Mouse (Mus musculus) intestine, embryonic 16.5 days (tissue): ENCODE data around the gene Man2a2. TPM values are rescaled to one million over a fixed set of nuclear protein-coding genes. Genes with fewer than 3 reads are reported as not detected.
"Not testable (repeated sequence)": the region's sequence is repeated elsewhere in the genome, so short reads cannot be mapped to it uniquely, and the experiment has no call there.

Experiments
- ATAC-seq: fragments of 200-750 bp; cut with Nextera tagmentation; 2 replicates; pipeline ENCODE4 v1.8.0; 2017; ENCODE audit warnings: moderate TSS enrichment, moderate library complexity
- H3K27ac ChIP-seq: fragments of 300-500 bp; sonication (generic); 2 replicates; pipeline ENCODE4 v1.5.1; 2014; ENCODE audit warnings: mild to moderate bottlenecking, low read length
- H3K27me3 ChIP-seq: fragments of 300-500 bp; sonication (generic); replicated peaks from 2 replicates; pipeline ENCODE4 v1.6.1; 2014; ENCODE audit warnings: low read length, control low read depth, mixed read lengths; ENCODE audit not compliant: control insufficient read depth, insufficient read depth
- H3K36me3 ChIP-seq: fragments of 300-500 bp; sonication (generic); 2 replicates; pipeline ENCODE4 v1.6.1; 2014; ENCODE audit warnings: low read length, control low read depth; ENCODE audit not compliant: control insufficient read depth, insufficient read depth
- H3K4me1 ChIP-seq: fragments of 300-500 bp; sonication (generic); 2 replicates; pipeline ENCODE4 v1.6.1; 2014; ENCODE audit warnings: low read length, control low read depth, mixed read lengths; ENCODE audit not compliant: control insufficient read depth, insufficient read depth
- H3K4me2 ChIP-seq: fragments of 300-500 bp; sonication (generic); 2 replicates; pipeline ENCODE4 v1.6.1; 2014; ENCODE audit warnings: low read depth, low read length, control low read depth
- H3K4me3 ChIP-seq: fragments of 300-500 bp; sonication (generic); 2 replicates; pipeline ENCODE4 v1.5.1; 2014; ENCODE audit warnings: mild to moderate bottlenecking, low read length
- H3K9ac ChIP-seq: fragments of 300-500 bp; sonication (generic); 2 replicates; pipeline ENCODE4 v1.6.1; 2014; ENCODE audit warnings: low read depth, low read length
- H3K9me3 ChIP-seq: fragments of 300-500 bp; sonication (generic); 2 replicates; pipeline ENCODE4 v1.6.1; 2016; ENCODE audit warnings: low read length, control low read depth; ENCODE audit not compliant: control insufficient read depth
- WGBS: fragments of 180-500 bp; shearing (Covaris S2); extraction: QIAGEN DNeasy Blood & Tissue Kit; methylation state at CpG from one replicate; pipeline ENCODE4 v1.1.7; 2014; 5-methylcytosine and 5-hydroxymethylcytosine counted together
- polyA plus RNA-seq: library from polyadenylated mRNA; unstranded; fragments of >200 nt; fragmentation: Nextera tagmentation; extraction: Ambion mirVana; gene quantifications from 2 replicates; pipeline ENCODE4 v1.2.1, GENCODE M21; 2015

The Man2a2 gene
- polyA plus RNA-seq, 1 experiment from 2014 or later: 8.0 TPM

DNA sequence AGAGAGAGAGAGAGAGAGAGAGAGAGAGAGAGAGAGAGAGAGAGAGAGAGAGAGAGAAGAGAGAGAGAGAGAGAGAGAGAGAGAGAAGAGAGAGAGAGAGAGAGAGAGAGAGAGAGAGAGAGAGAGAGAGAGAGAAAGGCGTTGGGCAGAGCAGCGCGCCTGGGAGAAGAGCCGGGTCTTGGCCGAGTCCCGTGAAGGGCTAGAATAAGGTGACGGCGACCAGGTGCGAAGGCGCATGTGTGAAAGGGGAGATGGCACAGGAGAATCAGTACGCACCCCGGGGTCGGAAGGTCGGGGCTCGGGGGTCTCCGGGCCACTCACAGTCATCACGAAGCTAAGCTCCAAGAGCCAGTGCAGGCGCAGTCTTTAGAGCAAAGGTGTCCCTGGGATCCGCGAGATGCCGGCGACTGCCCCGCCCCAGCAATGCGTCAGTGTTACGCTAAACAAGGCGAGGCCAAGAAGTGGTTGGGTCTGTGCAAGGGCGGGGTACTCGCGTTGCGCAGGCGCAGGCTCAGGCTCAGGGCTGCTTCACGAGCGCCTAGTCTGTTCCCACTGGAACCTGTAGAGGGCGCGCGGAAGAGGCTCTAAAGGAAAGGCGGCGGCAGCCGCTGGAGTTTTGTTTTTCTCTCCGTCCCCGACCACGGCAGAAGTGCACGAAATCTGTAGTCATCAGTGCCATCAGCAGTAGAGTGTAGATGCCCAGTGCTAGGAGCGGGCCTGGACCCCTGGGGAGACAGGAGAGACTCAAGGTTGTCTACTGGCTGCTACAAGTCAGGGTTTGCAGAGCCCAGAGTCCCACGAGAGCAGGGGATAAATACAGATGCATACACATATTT, 31.2 kb downstream of the Man2a2 start:
- Histone ChIP-seq H3K9me3 (no peaks in the 10 kb centered on the region), H3K27ac (peak overlapping the region; percentile 89), H3K4me3 (peak overlapping the region; percentile 71), H3K9ac (peak overlapping the region; percentile 81), H3K27me3 (no peaks in the 10 kb centered on the region), H3K36me3 (0 out of 2 replicates have a peak, but pooled peaks cover 5% of the 10 kb centered on the region), H3K4me2 (peak overlapping the region; percentile 91), H3K4me1 (peaks cover 26% of the 10 kb centered on the region)
- under 1% methylated on average over 45 of the region's 45 CpGs for WGBS
- ATAC-seq: peak; percentile 97

DNA sequence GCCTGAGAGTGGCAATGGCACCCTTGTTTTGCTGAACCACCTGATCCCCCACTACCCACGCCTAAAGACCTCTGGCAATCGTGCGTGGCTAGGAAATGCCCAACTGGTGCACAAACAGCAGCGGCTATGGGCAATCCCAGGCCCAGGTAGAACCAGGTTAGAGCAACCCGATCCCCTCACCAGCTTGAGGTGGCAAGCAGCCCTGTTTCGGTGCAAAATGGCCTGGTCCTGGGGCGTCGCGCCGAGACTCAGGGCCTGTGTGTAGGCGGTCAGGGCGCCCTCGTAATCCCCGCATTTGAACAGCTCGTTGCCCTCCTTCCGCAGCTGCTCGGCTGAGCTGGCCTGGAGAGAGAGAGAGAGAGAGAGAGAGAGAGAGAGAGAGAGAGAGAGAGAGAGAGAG, 31.8 kb downstream of the Man2a2 start:
- peaks cover 8% of the 10 kb centered on the region; the same call in 1 of the 2 replicates for H3K36me3 ChIP-seq
- no peak for ATAC-seq
- H3K4me3 ChIP-seq: peak overlapping the region; percentile 71
- 6% methylated on average over 17 of the region's 17 CpGs for WGBS
- H3K27ac ChIP-seq: no peak overlapping the region
- peak overlapping the region; percentile 91 for H3K4me2 ChIP-seq
- H3K27me3 ChIP-seq: no peaks in the 10 kb centered on the region
- peaks cover 26% of the 10 kb centered on the region for H3K4me1 ChIP-seq
- peak overlapping the region; percentile 81 for H3K9ac ChIP-seq
- H3K9me3 ChIP-seq: no peaks in the 10 kb centered on the region

DNA sequence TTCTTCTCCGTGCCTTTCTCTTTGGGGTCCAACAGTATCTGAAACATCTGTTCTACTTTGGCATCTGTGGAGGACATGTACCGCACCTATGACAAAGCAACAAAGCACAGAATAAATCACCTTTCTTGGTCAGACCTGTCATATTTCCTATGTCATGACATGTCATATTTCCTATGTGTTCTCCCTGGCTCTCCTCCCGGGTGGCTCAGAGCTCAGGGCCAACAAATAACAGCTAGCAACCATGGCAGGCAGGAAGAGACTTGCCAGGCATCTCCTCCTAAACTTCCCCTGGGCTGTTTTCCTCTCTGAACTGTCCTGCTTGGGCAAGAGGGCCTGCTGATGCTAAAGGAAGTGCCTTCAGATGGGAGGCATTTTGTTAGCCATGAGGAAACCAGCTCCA, 34.2 kb downstream of the Man2a2 start:
- no peak for ATAC-seq
- Histone ChIP-seq H3K36me3 (peaks cover 29% of the 10 kb centered on the region), H3K27me3 (no peaks in the 10 kb centered on the region), H3K4me2 (no peak overlapping the region), H3K9ac (no peak overlapping the region), H3K9me3 (0 out of 2 replicates have a peak, but pooled peaks cover 5% of the 10 kb centered on the region), H3K4me3 (no peak overlapping the region), H3K27ac (no peak overlapping the region), H3K4me1 (peaks cover 16% of the 10 kb centered on the region)
- WGBS: 92% methylated on average over 3 of the region's 3 CpGs

DNA sequence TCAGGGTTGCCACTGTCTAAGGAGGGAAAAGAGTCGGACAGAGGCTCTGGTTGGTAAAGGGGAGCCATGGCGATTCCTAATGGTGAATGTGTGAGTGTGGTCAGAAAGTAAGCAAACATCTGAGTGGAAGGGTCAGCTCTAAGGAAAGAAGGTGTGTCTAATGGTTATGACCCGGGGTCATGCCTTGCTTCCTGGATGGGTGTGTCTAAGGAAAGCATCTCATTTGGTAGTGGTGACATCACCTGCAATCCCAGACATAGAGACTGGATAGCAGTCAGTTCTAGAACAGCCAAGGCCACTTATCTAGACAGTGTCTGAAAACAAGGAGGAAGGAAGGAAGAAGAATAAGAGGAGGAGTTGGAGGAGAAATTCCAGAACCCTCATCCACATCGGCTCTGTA, 36.3 kb downstream of the Man2a2 start:
- H3K4me2 ChIP-seq: no peak overlapping the region
- H3K9ac ChIP-seq: no peak overlapping the region
- ATAC-seq: no peak
- peaks cover 12% of the 10 kb centered on the region for H3K4me1 ChIP-seq
- 82% methylated on average over 4 of the region's 4 CpGs for WGBS
- H3K27me3 ChIP-seq: no peaks in the 10 kb centered on the region
- H3K27ac ChIP-seq: no peak overlapping the region
- 0 out of 2 replicates have a peak, but pooled peaks cover 5% of the 10 kb centered on the region for H3K9me3 ChIP-seq
- H3K4me3 ChIP-seq: no peak overlapping the region
- peaks cover 35% of the 10 kb centered on the region for H3K36me3 ChIP-seq

DNA sequence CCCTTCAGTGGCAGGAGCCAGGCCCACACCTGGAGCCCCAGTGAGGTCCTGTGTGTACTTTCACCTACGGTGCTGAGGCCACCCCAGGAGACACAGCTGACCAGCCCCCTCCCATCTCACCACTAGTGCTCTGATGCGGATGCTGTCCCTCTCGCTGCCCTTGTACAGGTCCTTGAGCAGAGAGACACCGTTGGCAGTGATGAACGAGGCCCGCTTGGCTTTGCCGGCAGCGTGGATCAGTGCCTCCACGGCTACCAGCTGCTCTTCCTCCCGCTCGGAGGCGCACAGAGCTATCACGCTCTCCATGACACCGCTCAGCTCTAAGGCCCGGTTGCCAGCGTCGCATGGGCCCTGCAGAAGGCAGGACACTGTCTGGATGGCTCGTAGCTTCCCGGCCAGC, 39.7 kb downstream of the Man2a2 start:
- peaks cover 37% of the 10 kb centered on the region for H3K36me3 ChIP-seq

DNA sequence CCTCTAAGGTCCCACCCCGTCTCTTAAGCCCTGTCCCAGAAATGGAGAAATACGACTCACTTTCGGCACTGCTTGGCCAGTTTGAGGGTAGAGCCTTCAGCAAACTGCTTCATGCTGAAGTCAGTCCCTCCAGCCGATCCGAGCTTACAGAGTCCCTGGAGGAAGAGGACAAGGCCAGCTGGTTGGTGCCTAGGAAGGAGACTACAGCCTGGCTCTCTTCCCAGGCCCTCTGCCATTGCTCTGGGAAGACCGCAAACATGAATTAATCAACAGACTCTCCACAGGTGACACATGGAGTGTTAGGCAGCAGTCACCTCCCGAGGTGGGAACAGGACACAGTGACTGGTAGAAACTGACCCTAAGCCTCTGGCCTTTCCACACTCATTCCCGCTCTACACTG, 40.9 kb downstream of the Man2a2 start:
- Histone ChIP-seq H3K4me2 (no peak overlapping the region), H3K4me3 (no peak overlapping the region), H3K4me1 (no peaks in the 10 kb centered on the region), H3K9ac (no peak overlapping the region), H3K27ac (no peak overlapping the region), H3K27me3 (no peaks in the 10 kb centered on the region), H3K9me3 (0 out of 2 replicates have a peak, but pooled peaks cover 5% of the 10 kb centered on the region), H3K36me3 (peaks cover 37% of the 10 kb centered on the region)
- ATAC-seq: no peak
- WGBS: 89% methylated on average over 8 of the region's 8 CpGs

More for the DNA sequence above, 39.7 kb downstream of the Man2a2 start:
- WGBS: 92% methylated on average over 19 of the region's 19 CpGs
- Histone ChIP-seq H3K4me3 (no peak overlapping the region), H3K4me2 (no peak overlapping the region), H3K9ac (no peak overlapping the region), H3K27me3 (no peaks in the 10 kb centered on the region), H3K9me3 (0 out of 2 replicates have a peak, but pooled peaks cover 5% of the 10 kb centered on the region), H3K27ac (no peak overlapping the region), H3K4me1 (no peaks in the 10 kb centered on the region)
- ATAC-seq: no peak

DNA sequence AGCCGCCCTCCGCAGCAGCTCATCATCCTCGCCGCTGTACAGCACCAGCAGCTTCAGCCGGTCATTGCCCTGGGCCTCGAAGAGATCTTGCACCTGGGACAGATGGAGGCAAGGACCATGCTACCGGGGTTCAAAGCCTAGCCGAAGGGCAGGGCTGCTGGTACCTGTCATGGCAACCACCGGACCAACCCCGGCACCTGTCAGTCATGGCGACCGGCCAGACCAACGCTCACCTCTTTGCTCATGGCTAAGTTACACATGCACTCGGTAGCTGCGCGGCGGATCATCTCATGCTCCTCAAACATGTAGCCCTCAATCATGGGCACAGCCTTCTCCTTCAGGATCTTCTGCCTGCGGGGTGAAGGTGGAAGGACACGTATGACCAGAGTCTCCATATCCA, 45.1 kb downstream of the Man2a2 start:
- no peak overlapping the region for H3K27ac ChIP-seq
- ATAC-seq: no peak
- H3K9ac ChIP-seq: no peak overlapping the region
- peaks cover 13% of the 10 kb centered on the region for H3K4me1 ChIP-seq
- no peak overlapping the region for H3K4me3 ChIP-seq
- H3K4me2 ChIP-seq: no peak overlapping the region
- no peaks in the 10 kb centered on the region for H3K9me3 ChIP-seq
- H3K36me3 ChIP-seq: peaks cover 7% of the 10 kb centered on the region
- 95% methylated on average over 19 of the region's 19 CpGs for WGBS
- H3K27me3 ChIP-seq: no peaks in the 10 kb centered on the region

DNA sequence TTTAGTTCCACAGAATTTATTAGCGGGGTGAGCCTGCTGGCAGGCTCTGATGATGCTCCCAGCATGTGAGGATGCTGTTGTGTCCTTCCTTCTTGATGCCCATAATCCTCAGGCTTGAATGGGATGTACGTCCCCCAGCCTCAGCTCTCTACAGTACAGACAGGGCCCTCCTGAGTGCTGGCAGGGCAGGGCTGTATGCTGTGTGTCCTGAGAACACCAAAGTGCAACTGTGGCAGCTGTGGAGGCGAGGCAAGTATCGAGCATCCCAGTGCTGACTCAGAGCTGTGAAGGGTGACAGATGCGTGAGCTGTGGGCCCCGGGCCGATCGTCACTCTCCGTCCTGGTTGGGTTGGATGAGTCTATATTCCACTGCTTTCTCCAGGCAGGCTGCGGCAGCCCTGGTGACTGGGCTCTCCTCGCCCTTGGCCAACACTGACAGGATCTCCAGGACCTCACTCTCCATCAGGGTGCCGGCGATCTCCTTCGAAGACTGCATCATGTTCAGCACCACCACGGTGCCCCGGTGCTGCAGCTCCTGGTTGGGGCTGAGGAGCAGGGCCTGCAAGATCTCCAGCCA, 45.8 kb downstream of the Man2a2 start:
- H3K36me3 ChIP-seq: peaks cover 7% of the 10 kb centered on the region
- no peak overlapping the region for H3K4me2 ChIP-seq
- no peak overlapping the region for H3K4me3 ChIP-seq
- H3K27me3 ChIP-seq: no peaks in the 10 kb centered on the region
- WGBS: 92% methylated on average over 16 of the region's 16 CpGs
- H3K27ac ChIP-seq: peak overlapping the region; percentile 9; the same call in 1 of the 2 replicates
- no peak for ATAC-seq
- H3K9me3 ChIP-seq: no peaks in the 10 kb centered on the region
- no peak overlapping the region; the same call in 1 of the 2 replicates for H3K9ac ChIP-seq
- H3K4me1 ChIP-seq: peaks cover 13% of the 10 kb centered on the region

DNA sequence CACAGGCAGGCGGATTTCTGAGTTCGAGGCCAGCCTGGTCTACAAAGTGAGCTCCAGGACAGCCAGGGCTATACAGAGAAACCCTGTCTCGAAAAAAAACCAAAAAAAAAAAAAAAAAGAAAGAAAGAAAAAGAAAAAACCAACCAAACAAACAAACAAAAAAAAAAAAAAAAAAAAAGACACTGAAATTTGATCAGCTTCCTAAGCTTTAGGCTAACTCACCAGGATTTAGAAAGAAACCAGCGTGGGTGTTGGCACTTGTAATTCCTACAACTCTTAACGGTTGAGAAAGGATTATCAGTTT, 46.4 kb downstream of the Man2a2 start:
- Histone ChIP-seq H3K9ac (peak overlapping the region; percentile 76; the same call in 1 of the 2 replicates), H3K4me1 (peaks cover 13% of the 10 kb centered on the region), H3K27ac (peak overlapping the region; percentile 92; the same call in 1 of the 2 replicates)
- not testable (repeated sequence) for H3K9me3 ChIP-seq, H3K4me3 ChIP-seq, H3K27me3 ChIP-seq, ATAC-seq, H3K4me2 ChIP-seq, H3K36me3 ChIP-seq
- WGBS: 39% methylated on average over 5 of the region's 5 CpGs
